Mouse (Mus musculus) B cell, adult 62 days (primary cell): Measurements from ENCODE around the gene 1700012P22Rik. TPM values are rescaled to one million over a fixed set of nuclear protein-coding genes. Genes with fewer than 3 reads are reported as not detected.

ENCODE experiments used
- total RNA-seq: library from RNA; stranded (reverse); gene quantifications from 4 replicates; pipeline ENCODE4 v1.2.4, GENCODE M21; 2023

1700012P22Rik gene
- not detected in 4 replicates for total RNA-seq

DNA sequence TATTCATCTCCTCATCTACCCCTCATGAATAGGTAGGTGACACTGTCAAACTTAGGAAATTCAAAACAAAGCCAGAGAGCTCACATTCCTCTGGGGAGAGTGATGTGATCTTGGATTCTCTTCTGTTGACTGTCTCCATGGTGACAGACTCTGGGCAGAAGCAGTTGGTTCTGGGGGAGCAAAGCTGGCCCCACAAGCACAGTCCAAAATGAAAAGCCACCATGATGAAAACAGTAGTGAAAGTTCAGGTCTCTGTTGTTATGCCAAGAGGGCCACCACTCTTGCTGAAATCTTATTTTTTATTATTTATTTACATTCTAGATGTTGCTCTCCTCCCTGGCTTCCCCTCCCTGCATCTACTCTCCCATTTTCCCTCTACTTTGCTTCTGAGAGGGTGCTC lies at the start of gene 1700012P22Rik:
Gene 1700012P22Rik (minus strand): TSS at position 101 of the 400 bp plus-strand sequence.

DNA sequence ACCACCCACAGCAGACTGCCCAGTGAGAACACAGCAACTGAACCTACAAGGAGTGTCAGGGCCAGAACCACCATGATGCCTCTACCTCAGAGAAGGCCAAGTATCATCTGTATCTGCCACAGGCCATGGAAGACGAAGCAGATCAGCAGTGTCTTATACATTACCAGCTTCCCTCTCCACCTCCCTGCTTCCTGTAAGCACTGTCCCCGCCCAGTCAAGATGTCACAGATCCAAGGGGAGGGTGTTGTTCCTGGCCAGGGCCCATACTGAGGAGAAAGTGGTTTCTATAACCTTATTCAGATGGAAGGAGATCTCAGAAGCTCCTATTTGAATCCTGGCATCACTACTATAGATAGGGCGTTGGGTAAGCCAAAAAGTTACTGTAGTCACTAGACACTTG lies 25.1 kb upstream of the 1700012P22Rik start, which contains the start of gene Aadacl3:
Gene Aadacl3 (minus strand): TSS at position 101 of the 400 bp plus-strand sequence.

DNA sequence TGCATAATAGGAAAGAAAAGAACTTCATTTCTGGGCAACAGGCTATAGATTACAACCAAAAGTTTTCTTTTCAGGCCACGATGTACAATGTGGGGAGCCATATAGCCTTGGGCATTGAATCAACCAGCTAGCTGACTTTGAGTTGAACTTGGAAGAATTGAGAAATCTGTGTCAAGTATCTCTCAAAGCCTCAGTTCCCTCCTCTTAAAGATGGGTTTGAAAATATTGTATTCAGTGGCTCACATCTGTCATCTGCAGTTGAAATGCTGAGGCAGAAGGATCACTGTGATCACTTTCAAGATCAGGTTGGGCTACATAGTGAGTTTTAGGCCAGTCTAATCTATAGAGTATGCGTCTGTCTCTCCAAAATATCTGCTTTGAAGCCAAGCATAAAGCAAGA lies 14.6 kb upstream of the 1700012P22Rik start, which contains the start of gene Gm9944:
Gene Gm9944 (minus strand): TSS at position 101 of the 400 bp plus-strand sequence.

DNA sequence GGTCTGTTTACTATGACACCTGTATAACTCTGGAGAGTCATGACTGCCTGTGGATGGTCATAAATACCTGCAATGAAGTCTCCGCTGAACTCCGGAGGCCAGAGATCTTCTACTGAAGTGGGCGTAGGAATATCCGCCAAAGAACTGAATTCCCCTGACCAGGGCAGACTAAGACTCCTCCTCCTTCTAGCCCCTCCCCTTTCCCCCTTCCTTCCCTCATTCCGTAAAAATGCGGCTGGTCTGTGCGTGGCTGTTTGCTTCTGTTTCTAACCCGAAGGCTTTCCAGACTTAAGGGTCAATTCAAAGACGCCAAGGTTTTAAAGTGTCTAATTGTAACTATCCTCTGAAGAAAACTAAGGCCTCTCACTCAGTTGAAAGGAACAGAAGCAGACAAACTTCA lies 30.3 kb downstream of the 1700012P22Rik start, which contains the start of gene Pramef12:
Gene Pramef12 (minus strand): TSS at position 175 of the 400 bp plus-strand sequence.

DNA sequence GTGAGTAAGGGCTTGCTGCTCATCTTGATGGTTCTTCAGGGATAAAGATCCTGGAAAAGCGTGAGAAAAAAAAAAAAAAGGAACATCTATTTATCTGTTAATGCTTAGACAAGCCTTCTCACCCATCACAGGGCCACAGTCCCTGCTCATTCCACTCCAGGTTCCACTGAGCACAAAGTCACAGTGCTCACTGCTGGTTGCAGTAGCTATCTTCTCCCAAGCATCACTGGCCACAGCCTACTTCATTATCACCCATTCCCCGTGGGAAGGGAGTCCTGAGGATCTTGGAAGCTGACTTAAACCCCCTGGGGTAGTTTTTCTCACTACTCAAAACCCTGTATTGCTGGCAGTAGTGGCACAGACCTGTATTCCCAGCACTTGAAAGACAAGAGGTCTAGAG lies 60.7 kb downstream of the 1700012P22Rik start, which contains the start of gene Pramef20:
Gene Pramef20 (minus strand): TSS at position 23 of the 400 bp plus-strand sequence.

Other genes starting within 250 kb of the 1700012P22Rik start
- not detected in 4 replicates for gene Oog2, start 248.1 kb downstream of the 1700012P22Rik start, total RNA-seq
- gene C87977, start 225.5 kb downstream of the 1700012P22Rik start, total RNA-seq, result not detected in 4 replicates
- gene Pramel5, start 158.3 kb downstream of the 1700012P22Rik start, total RNA-seq, result not detected in 4 replicates
- gene Gm13128, start 108.5 kb downstream of the 1700012P22Rik start, total RNA-seq, result not detected in 4 replicates
- not detected in 4 replicates for gene Gm13119, start 80.8 kb downstream of the 1700012P22Rik start, total RNA-seq
- gene Pramef20, start 60.8 kb downstream of the 1700012P22Rik start, total RNA-seq, result not detected in 4 replicates
- not detected in 4 replicates for gene Pramef12, start 30.3 kb downstream of the 1700012P22Rik start, total RNA-seq
- gene Gm9944, start 14.5 kb upstream of the 1700012P22Rik start, total RNA-seq, result not detected in 4 replicates
- gene Aadacl3, start 25.0 kb upstream of the 1700012P22Rik start, total RNA-seq, result not detected in 4 replicates
- not detected in 4 replicates for gene 9430007A20Rik, start 81.0 kb upstream of the 1700012P22Rik start, total RNA-seq
- not detected in 4 replicates for gene Gm13124, start 126.4 kb upstream of the 1700012P22Rik start, total RNA-seq
- gene Aadacl4, start 174.9 kb upstream of the 1700012P22Rik start, total RNA-seq, result not detected in 4 replicates
- gene Gm436, start 247.6 kb upstream of the 1700012P22Rik start, total RNA-seq, result not detected in 4 replicates